Mouse (Mus musculus): ENCODE results near the gene Apol9a.
"Not testable (repeated sequence)": the region's sequence is repeated elsewhere in the genome, so short reads cannot be mapped to it uniquely, and the experiment has no call there.

Apol9a gene

DNA sequence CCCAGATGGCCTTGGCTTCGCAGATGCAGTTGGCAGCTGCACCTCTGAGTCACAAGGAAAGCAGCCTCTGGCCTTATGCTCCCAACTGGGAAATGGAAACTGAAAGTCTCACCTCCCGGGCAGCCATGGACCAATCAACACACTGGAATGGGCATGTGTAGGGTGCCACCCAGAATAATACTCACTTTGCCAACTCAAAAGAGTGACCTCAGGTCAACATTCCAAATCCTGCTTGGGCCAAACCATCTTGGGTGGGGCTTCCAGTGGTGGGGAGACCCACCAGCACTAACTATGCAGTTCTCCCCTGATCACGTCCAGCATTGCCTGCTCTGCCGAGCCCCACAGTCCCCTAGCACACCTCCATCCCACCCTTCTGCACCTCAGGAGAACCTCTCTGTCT, at the start of gene Apol9a:
Apol9a (minus strand) TSS at position 101 of the 400 bp plus-strand sequence.
- not testable (repeated sequence) for DNase-seq (ENCODE audit: low spot score in 2 of 2)

DNA sequence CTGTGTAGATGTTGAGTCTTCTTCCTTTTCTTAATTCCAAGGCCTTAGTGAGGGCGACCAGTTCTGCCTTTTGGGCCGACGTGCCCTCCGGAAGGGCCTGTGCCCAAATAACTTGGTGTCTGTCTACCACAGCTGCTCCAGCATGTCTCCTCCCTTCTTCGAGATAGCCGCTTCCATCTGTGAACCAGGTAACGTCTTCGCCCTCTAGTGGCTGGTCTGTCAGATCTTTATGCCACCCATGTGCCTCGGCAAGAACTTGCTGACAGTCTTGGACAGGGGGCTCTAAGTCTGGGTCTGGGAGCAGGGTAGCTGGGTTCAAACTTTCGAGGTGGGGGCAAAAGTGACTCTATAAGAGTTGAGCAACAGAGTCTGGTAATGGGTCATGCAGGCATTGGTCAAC, 39.0 kb upstream of the Apol9a start:
- DNase-seq (ENCODE audit: low spot score in 2 of 2): peak; percentile 4 to 11

DNA sequence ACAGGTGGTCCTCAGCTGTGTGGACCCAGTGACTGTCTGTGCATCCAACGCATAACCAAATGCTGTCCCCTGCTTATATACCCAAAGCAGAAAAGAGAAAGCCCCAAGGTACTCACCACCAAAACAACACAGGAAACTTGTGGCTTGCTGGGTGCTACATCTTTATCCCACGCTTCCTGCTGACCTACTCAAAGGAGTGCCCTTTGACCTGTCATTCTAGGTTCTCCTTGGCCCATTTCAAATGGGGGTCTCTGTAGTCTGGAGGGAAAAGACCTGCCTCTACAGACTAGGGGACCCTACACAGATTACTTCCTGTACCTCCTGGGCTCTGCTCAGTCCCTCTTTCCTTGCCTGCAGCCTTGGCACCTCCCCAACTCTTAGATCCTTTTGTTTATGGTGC, 36.5 kb upstream of the Apol9a start, which contains the start of gene Apol7b:
Apol7b (minus strand) TSS at position 101 of the 400 bp plus-strand sequence.
- not testable (repeated sequence) for DNase-seq (ENCODE audit: low spot score in 2 of 2)

DNA sequence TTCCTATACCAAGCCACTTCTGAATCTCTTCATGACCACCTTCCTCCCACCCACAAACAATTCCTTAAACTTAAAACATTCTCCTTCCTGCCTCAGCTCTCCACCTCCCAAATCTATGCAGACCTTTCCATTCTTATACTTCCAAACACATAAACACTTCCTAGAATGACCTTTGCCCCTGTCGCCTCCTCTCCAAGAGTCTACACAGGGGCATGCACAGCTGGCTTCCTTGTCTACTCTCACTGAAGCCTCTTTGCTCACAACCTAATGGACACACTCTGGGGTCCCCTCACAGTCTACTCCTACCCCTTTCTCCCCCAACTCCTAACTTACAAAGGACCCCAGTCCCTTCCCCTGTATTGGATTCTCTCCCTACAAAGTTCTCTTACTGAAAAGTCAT, 34.7 kb upstream of the Apol9a start:
- DNase-seq (ENCODE audit: low spot score in 2 of 2): not testable (repeated sequence)

DNA sequence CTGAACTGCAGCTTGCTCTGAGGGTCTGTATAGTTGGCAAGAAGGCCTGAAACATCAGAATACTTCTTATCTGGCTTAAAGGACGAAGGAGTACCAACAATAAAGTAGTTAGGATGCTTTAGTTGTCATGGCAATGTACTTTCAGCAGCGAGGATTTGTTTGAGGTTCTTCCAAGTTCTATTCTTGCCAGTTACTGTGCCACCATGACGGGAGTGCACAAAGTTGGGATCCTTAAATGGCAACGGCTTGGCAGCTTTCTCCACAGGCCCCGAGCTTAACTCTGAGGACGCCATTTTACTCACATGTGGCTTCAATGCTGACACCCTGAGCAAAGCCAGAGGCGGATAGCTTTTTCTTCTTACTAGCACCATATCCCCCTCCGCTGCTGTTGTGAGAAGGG, 33.8 kb upstream of the Apol9a start:
- DNase-seq (ENCODE audit: low spot score in 2 of 2): not testable (repeated sequence)

DNA sequence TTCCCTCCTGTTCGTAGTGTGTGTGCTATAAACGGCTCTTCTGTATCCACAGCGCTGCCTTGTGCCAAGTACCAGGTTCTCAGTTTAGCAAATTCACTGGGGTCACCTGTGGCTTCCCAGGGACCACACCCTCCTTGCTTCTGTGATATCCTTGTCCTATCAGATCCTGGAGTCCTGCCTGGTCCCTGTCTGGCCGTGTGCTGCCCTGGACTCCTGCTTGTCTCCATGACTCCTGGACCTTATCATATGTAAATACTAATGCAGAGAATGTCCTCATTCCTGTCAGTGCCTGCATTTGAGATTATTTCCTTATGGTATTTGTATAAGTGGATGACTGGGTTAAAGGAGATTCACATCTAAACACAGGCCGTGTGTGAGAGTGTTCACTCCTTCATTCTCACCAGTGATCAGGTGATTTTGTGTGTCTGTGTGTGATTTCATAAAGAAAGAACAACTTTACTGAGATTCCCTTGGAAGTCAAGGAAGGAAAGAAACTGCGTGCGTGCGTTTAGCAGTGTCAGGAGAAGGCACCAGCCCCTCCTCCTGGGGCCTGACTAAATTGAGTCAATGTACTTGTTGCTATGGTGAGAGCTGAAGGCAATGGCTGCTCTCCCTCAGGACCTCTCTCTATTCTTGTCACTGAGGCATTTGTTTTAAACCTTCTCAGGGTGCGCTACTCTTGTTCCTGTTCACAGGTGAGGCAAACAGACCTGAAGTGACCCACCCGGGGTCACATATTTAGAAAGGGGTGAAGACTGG, 17.9 kb upstream of the Apol9a start:
- DNase-seq (ENCODE audit: low spot score in 2 of 2): not testable (repeated sequence)

DNA sequence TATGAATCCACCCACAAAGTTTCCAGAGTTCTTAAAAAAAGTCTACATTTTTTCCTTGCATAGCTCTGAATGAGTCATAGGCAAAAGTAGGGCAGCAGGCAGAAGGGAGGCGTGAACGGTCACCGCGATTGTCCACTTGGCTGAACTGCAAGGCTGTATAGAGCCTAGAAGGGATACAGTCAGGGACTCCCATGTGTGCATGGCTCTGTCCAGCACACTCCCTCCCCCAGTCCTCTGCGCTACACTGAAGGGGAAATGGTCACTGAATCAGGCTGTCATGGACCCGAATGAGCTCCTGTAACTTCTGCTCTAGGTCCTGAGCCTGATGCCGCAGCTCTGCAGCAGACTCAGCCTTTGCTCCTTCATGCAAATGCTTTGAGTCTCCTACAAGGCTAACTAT, 12.0 kb upstream of the Apol9a start:
- not testable (repeated sequence) for DNase-seq (ENCODE audit: low spot score in 2 of 2)

DNA sequence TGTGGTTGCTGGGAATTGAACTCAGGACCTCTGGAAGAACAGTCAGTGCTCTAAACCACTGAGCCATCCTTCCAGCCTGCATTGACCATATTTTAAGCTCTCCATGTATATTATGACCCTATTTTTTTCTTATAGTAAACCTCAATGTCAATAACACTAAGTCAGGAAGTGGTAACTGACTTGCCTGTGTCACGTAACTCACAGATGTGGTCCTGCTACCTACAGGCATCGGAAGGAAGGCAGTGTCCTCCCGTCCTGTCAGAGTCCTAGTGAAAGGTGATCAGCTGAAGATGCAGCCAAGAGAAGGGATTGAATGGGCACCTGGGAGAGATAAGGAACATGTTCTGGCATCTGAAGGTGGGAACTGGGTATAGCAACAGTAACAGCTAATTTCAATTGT, 8.7 kb upstream of the Apol9a start:
- not testable (repeated sequence) for DNase-seq (ENCODE audit: low spot score in 2 of 2)

DNA sequence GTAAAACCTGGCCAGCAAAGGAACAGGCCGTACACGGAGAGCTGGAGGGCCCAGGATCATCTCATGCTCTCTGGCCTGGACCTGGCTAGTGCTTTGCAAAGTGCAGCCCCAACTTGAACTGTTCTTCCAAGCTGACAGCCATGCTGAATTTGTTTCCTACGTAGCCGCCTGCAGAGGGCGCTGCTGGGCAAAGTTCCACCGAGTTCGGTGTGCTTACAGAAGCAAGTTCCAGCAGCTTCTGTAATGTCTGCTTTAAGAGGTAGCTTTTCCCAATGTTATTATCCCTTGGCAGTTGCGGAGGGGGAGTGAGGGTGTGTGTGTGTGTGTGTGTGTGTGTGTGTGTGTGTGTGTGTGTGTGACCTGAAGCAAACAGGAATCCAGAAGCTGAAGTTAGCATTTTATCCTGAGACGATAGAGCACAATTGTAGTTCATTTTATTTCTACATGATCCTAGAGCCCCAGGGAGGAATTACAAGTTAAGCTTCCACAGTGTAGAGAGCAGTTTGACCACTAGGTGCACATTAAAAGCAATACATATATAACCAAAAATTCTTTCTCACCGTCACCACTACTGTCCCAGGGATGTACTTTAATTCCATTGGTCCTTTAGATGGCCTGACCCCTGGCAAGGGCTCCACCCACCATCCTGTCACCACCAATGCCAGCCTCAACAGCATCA, 5.9 kb upstream of the Apol9a start:
- DNase-seq (ENCODE audit: low spot score in 2 of 2): not testable (repeated sequence)

DNA sequence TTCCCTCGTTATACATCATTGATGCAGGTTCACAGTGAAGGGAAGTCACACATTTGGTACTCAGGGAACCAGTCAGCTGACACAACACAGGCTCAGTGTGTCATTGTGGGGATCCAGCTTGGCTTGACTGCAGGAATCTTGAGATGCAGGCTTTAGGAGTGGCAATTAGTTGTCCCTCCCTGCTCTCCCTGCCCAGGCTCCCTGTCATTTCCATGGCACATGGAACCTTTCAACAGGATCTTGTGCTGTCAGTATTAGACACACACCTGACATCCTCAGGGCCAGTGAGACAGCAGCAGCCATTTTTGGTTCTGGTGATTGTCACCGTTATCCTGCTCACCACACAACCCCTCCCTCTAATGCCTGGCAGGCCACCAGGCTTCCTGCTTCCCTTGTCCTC, 4.7 kb upstream of the Apol9a start:
- not testable (repeated sequence) for DNase-seq (ENCODE audit: low spot score in 2 of 2)

DNA sequence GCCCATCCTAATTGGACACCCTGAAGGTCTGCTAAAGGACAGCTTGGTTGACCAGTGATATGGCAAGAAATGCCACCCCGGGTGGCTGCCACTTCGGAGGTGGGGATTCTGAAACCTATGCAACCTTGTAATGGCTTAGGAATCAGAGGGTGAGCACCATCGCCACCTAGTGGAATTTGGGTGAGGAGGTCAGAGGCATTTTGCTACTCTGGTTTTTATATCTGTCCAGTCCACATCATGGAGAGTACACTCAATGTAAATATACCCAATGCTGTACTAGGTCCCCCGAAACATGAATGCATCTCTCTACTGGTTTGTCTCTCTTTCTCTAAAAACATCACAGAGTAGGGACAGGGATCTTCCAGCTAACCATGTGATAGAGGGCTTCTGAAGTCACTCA, 1.8 kb upstream of the Apol9a start:
- not testable (repeated sequence) for DNase-seq (ENCODE audit: low spot score in 2 of 2)

DNA sequence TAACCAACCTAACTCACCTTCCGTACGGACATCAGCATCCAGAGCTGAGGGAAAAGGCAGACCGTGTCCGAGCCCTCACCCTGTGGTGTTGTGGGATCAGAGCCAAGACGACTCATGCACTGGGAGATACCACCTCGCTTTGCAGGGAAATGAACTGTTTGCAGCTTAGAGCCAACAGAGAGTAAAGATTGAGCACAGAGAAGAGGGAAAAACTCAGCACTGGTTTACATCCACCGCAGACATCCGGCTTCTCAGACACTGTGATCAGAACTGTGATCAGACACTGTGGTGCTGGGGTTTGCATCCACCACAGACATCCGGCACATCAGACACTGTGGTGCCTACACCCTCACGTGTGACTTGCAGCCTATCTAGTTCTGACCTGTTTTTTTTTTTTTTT, 4.6 kb downstream of the Apol9a start:
- DNase-seq (ENCODE audit: low spot score in 2 of 2): peak; percentile 80 to 85

DNA sequence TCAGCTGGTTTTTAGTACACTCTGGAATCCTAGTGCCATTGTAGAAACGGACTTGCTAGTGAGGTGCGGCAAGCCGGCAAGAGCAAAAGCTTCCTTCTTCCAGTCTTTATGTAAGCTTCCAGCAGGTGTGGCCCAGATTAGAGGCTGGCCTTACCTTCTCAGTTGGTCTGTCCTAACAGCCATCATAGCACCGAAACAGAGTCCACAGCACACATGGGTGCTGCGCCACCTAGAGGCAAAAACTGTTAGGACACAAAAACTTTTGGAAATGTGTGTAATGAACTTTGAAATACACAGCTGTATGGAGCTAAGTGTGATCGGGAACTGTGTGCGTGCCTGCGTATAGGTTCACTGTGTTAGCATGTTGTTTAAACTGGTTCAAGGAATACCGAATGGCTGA, 11.9 kb downstream of the Apol9a start, which contains the start of gene Apol7a:
Apol7a (minus strand) TSS at position 84 of the 400 bp plus-strand sequence.
- not testable (repeated sequence) for DNase-seq (ENCODE audit: low spot score in 2 of 2)

DNA sequence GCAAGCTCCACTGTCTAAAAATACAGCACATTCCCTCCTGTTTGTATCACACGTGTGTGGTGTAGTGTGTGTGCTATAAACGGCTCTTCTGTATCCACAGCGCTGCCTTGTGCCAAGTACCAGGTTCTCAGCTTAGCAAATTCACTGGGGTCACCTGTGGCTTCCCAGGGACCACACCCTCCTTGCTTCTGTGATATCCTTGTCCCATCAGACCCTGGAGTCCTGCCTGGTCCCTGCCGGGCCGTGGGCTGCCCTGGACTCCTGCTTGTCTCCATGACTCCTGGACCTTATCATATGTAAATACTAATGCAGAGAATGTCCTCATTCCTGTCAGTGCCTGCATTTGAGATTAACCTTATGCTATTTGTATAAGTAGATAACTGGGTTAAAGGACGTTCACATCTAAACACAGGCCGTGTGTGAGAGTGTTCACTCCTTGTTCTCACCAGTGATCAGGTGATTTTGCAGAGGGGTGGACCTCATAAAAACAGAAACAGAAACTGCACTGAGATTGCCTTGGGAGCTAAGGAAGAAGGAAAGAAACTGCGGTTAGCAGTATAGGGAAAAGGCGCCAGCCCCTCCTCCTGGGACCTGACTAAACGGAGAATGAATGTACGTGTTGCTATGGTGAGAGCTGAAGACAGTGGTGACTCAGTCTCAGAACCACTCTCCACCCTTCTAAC, 13.3 kb downstream of the Apol9a start:
- DNase-seq (ENCODE audit: low spot score in 2 of 2): not testable (repeated sequence)

DNA sequence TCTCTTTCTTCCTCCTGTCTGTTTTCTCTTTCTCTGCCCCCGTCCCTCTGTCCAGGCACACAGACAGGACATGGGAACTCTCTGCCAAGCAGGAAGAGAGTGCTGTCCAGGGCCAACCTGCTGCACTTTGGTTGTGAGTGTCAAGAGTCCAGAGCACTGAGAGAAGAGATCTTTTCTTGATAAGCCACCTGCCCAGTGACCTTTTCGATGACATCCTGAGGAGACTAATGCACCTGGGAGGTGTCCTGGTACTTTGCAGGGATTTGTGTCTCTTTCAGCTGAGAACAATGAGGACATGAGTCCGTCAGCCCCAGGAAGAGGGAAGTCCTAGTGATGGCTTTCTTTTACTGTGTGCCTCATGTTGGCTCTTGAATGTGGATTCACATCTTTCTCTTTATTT, 17.1 kb downstream of the Apol9a start:
- not testable (repeated sequence) for DNase-seq (ENCODE audit: low spot score in 2 of 2)

DNA sequence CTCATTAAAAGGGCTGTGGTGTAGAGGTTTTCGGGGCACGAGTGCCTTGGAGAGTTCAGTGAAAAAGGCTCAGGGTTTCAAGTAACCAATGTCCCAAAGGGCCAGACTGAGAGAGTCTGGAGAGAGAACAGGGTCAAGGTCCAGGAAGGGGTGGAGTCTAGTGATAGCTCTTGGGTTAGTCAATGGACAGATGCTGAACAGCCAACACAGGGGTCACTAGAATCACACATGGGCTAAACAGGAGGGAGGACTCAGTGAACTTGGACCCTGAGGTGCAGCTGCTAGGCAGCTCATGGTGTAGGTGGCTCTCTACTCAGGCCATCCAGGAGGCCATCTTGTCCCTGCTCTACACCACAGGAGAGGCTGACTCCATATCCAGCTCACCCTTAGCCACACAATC, 23.5 kb downstream of the Apol9a start:
- DNase-seq (ENCODE audit: low spot score in 2 of 2): no peak

DNA sequence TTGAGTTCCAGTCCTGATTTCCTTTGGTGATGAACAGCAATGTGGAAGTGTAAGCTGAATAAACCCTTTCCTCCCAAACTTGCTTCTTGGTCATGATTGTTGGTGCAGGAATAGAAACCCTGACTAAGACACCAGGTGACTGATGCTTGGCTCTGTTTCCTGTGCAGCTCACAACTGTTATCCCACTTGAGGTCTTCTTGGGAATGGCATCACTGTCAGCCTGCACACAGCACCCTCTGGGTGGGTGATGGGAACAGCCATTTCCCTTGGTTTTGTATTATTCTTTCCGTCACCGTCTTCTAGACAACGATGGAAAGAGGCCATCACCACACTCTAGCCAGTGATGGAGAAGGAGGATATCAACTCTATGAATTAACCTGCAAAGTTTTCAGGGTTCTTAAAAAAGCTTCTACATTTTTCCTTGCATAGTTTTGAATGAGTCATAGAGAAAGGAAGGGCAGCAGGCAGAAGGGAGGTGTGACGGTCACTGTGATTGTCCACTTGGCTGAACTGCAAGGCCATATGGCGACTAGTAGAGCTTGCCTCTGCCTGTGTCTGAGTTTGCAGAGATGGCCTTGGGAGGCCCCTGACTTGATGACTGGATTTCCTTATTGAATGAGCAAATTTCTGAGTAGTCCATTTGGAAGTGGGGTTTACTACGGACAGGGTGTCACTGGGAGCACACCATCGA, 26.4 kb downstream of the Apol9a start:
- DNase-seq (ENCODE audit: low spot score in 2 of 2): no peak

DNA sequence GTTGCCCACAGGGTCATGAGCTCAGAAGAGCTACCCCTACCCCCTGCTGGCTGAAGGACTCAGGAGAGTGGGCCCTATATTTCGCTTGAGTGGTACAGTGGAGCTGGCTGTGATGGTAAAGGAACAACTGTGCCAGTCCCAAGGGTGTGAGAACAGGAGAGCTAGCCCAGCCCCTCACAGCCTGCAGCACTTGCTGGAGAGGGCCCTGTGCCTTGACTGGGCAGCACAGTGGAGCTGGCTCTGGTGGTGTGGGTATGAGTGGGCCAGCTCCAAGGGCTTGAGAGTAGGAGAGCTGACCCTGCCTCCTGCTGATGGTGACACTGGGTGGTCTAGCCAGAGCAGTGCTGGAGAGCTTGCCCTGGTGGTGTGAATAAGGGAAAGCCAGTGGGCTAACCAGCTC, 28.1 kb downstream of the Apol9a start:
- DNase-seq (ENCODE audit: low spot score in 2 of 2): no peak

DNA sequence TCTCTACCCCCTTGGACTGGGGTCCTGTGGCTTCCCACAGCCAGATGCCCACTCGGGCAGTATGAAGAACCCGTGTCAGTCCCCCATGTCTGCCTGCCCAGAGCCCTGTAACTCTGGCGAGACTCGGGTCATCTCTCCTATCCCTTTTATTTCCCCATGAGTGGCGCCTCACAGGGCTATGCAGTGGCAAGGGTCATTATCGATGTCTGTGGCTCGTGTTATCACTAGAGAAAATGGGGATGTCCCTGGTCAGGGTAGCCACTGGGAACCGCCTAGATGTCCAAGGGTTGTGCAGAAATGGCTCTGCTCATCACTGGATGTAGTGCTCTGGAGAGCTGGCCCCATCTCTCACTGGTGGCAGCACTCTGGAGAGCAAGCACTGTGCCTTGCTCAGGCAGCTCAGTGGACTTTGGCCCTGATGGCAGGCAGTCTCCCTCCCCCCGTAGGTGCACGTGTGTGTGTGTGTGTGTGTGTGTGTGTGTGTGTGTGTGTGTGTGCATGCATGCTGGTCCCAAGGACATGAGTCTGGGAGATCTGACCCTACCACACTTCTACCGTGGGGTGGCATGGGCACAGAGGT, 28.6 kb downstream of the Apol9a start:
- DNase-seq (ENCODE audit: low spot score in 2 of 2): no peak

DNA sequence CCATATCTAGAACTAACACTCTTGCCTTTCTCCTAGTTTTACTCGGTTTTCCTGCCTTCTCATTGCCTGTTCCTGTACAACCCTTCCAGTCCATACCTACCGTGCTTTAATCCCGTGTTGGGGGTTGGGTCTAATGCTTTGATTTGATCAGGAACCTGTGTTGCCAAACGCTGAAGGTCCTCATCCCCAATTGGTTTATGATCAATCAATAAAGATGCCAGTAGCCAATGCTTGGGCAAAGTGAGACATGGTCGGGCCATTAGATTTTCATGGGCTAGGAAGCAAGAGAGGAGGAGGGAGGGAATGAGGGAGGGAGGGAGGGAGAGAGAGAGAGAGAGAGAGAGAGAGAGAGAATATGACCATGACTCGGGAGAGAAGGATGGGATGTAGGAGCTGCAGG, 29.5 kb downstream of the Apol9a start:
- no peak for DNase-seq (ENCODE audit: low spot score in 2 of 2)

DNA sequence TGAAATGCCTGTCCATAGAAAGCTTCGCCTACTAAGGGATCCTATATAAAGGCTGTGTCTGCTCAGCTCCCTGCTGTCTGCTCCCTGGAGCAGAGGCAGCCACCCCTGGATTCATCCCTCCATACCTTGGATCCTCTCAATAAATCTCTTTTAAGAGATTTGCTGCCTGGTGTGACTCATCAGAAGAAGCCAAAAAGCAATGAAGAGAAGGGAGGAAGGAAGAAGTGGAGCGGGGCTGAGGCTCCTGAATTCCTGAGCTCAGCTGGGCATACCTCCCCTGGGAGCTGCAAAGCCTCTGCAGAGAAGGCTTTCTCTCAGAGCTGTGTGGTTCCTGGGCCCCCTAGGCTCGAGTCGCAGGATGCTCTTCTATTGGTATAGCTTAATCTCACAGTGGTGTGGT, 31.0 kb downstream of the Apol9a start:
- no peak for DNase-seq (ENCODE audit: low spot score in 2 of 2)

DNA sequence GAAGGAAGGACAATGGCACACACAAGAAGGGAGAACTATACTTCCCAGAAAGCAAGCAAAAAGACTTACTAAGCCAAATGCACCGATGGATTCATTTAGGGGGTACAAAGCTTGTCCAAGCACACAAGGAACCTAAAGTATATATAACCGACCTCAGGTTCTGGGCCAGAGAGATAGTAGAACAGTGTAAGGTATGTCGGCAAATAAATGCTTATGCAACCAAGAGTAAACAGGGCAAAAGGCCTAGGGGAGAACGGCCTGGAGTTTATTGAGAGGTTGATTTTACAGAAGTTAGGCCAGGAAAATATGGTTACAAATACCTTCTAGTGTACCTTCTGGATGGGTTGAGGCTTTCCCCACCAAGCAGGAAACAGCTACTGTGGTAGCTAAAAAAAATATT, 33.5 kb downstream of the Apol9a start:
- no peak for DNase-seq (ENCODE audit: low spot score in 2 of 2)
